Mouse (Mus musculus) kidney, adult 18-20 months (tissue): ENCODE results near the gene Gm14296.
"Not testable (repeated sequence)": the region's sequence is repeated elsewhere in the genome, so short reads cannot be mapped to it uniquely, and the experiment has no call there.

Experiments used
- DNase-seq: peaks from one replicate; pipeline ENCODE4 v3.0.0; 2021

Gene Gm14296

GRCm38 (mm10) chr2:176927709-176928108 lies at the start of gene Gm14296:
Gene Gm14296, minus strand, starts transcription at chr2:176927809.
- DNase-seq = not testable (repeated sequence)

- DNase-seq = not testable (repeated sequence)
These were observed 22.1 kb downstream of the Gm14296 start for GRCm38 (mm10) chr2:176905464-176905863.
